Comparison of ENCODE assay signal across 23 mouse cellular contexts in genomic region chr2:179853892-179854291, GRCm38 (mm10).
DNase-seq lines count a peak whose midpoint lies in the region; ATAC-seq and TF ChIP-seq lines count a peak whose summit lies in the region.
"Had no signal": no experiment of that assay in that cellular context is flagged by ENCODE, and none has a peak within 500 bp of the region (broad histone marks: within the 10 kb centered on the region; RNA-seq: fewer than 3 reads in every experiment).

No protein-coding gene starts in this region.

- H3K9ac ChIP-seq in hindbrain, postnatal 0 days (replicated peaks; ENCODE audit: low read length), result no peak overlapping the region
- no peak overlapping the region for H3K9ac ChIP-seq in midbrain, embryonic 15.5 days
- H3K9ac ChIP-seq: heart, embryonic 15.5 days had no signal

- no peak overlapping the region for H3K4me3 ChIP-seq in hindbrain, postnatal 0 days (ENCODE audit: low read length)
- H3K4me3 ChIP-seq in midbrain, embryonic 15.5 days, result no peak overlapping the region
- H3K4me3 ChIP-seq in kidney, adult 2 months (ENCODE audit: insufficient read depth, low read depth, low read length), result no peak overlapping the region
- H3K4me3 ChIP-seq: heart, embryonic 15.5 days; megakaryocyte, embryonic 14.5 days; myocyte had no signal

- no peak overlapping the region for H3K4me2 ChIP-seq in hindbrain, postnatal 0 days (ENCODE audit: low read depth, low read length)
- no peak overlapping the region for H3K4me2 ChIP-seq in midbrain, embryonic 15.5 days
- H3K4me2 ChIP-seq: heart, embryonic 15.5 days had no signal

- no peak for ATAC-seq in hindbrain, postnatal 0 days
- ATAC-seq in midbrain, embryonic 15.5 days (replicated peaks), result peak; percentile 57

- H3K27ac ChIP-seq in hindbrain, postnatal 0 days, result peak overlapping the region; percentile 41; the same call in 1 of the 2 replicates
- H3K27ac ChIP-seq in midbrain, embryonic 15.5 days, result peak overlapping the region; percentile 46
- no peak overlapping the region for H3K27ac ChIP-seq in kidney, adult 2 months (ENCODE audit: insufficient read depth, low read depth, low read length)
- H3K27ac ChIP-seq: heart, embryonic 15.5 days had no signal

- TF ChIP-seq CTCF in hindbrain, postnatal 0 days (IDR thresholded peaks at IDR 0.05; ENCODE audit: low read depth), result no peak
- TF ChIP-seq CTCF in kidney, adult 2 months (conservative IDR thresholded peaks at IDR 0.05; ENCODE audit: insufficient read depth, insufficient read length, low read depth, low read length), result no peak

- 43% methylated on average over 10 of the region's 10 CpGs for WGBS in hindbrain, postnatal 0 days
- 27% methylated on average over 10 of the region's 10 CpGs for WGBS in midbrain, embryonic 15.5 days
- WGBS in kidney, adult 2 months, result 82% methylated on average over 10 of the region's 10 CpGs

- no peak for TF ChIP-seq POLR2A in kidney, adult 2 months (IDR thresholded peaks at IDR 0.05; ENCODE audit: low read depth, low read length)

- peak; percentile 46 for DNase-seq in retina, postnatal 1 day
- DNase-seq in retina, embryonic 14.5 days (ENCODE audit: low spot score), result no peak
- peak; percentile 51 for DNase-seq in hindbrain, postnatal 0 days (ENCODE audit: low spot score)
- DNase-seq in kidney, adult 2 months, result no peak
- no peak for DNase-seq in spleen, postnatal 4 days (ENCODE audit: low spot score in 2 of 2)
- no peak for DNase-seq in heart, adult 8-10 months (ENCODE audit: low spot score)
- DNase-seq: adrenal gland, postnatal 36 days; cerebellum, adult 9-10 months; gastrocnemius, postnatal 10 days; heart, adult 18-20 months; kidney, adult 11 months; kidney, postnatal 10 days; layer of hippocampus, postnatal 36 days; left cerebral cortex, postnatal 4 days; lung, adult 18-20 months; lung, postnatal 14 days; right cerebral cortex, postnatal 14 days; spleen, adult 18-20 months; thymus, postnatal 36 days had no signal

- no peaks in the 10 kb centered on the region for H3K27me3 ChIP-seq in hindbrain, postnatal 0 days (ENCODE audit: insufficient read depth, low read length)
- no peaks in the 10 kb centered on the region for H3K27me3 ChIP-seq in midbrain, embryonic 15.5 days (replicated peaks)
- H3K27me3 ChIP-seq in kidney, adult 2 months (replicated peaks; ENCODE audit: control insufficient read depth, insufficient read depth, low read length), result no peaks in the 10 kb centered on the region
- H3K27me3 ChIP-seq: heart, embryonic 15.5 days had no signal

- no peaks in the 10 kb centered on the region for H3K9me3 ChIP-seq in hindbrain, postnatal 0 days (ENCODE audit: low read length)
- H3K9me3 ChIP-seq in midbrain, embryonic 15.5 days, result no peaks in the 10 kb centered on the region
- H3K9me3 ChIP-seq: heart, embryonic 15.5 days; megakaryocyte, embryonic 14.5 days had no signal

- H3K4me1 ChIP-seq in hindbrain, postnatal 0 days (ENCODE audit: insufficient read depth, low read length), result peaks cover 27% of the 10 kb centered on the region
- H3K4me1 ChIP-seq in midbrain, embryonic 15.5 days, result peaks cover 67% of the 10 kb centered on the region
- H3K4me1 ChIP-seq in kidney, adult 2 months (ENCODE audit: control insufficient read depth, insufficient read depth, low read length), result no peaks in the 10 kb centered on the region
- H3K4me1 ChIP-seq: heart, embryonic 15.5 days; megakaryocyte, embryonic 14.5 days had no signal

- H3K36me3 ChIP-seq in hindbrain, postnatal 0 days (ENCODE audit: insufficient read depth, low read length), result no peaks in the 10 kb centered on the region
- no peaks in the 10 kb centered on the region for H3K36me3 ChIP-seq in midbrain, embryonic 15.5 days (replicated peaks)
- H3K36me3 ChIP-seq in kidney, adult 2 months (ENCODE audit: control insufficient read depth, insufficient read depth, low read length), result no peaks in the 10 kb centered on the region
- H3K36me3 ChIP-seq: heart, embryonic 15.5 days had no signal

Comparison
In these comparisons a context has a peak if more than half of its experiments do, and no peak if none do; other contexts are left out.
1. DNase-seq: peak in retina, postnatal 1 day (single experiment) and hindbrain, postnatal 0 days (single experiment); none in retina, embryonic 14.5 days (single experiment), kidney, adult 2 months (single experiment), spleen, postnatal 4 days (0 of 2) and heart, adult 8-10 months (single experiment).